Mouse (Mus musculus): ENCODE measurements around the gene Slc6a11.

DNA sequence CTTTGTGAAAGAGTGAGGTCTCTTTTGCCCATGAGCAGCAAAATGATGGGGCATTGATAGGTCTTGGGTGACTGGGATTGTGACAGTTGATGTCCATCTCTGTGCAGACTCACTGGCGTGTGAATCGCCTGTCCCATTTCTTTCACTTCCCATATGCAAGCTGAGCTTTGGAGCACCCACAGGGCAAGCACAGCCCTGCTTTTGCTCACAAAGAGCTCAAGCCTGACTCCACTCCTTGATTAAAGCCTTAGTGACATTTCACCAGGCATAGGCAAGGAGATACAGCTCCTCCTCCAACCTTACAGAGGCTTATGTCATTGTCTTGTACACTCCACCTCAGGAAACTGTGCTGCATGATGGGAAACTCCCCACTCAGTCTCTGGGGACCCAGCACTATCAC, 77.3 kb downstream of the Slc6a11 start:
- TF ChIP-seq CTCF (IDR thresholded peaks at IDR 0.05; ENCODE audit: low read depth), result no peak
- no peak for TF ChIP-seq EP300 (IDR thresholded peaks at IDR 0.05; ENCODE audit: low read depth)
